Mouse (Mus musculus) stomach, embryonic 14.5 days (tissue): ENCODE measurements around the gene Vmn1r2. TPM values are rescaled to one million over a fixed set of nuclear protein-coding genes. Genes with fewer than 3 reads are reported as not detected.
"Not testable (repeated sequence)": the region's sequence is repeated elsewhere in the genome, so short reads cannot be mapped to it uniquely, and the experiment has no call there.

ENCODE experiments used
- ATAC-seq: fragments of 200-750 bp; cut with Nextera tagmentation; 2 replicates; pipeline ENCODE4 v1.8.0; 2017; ENCODE audit warnings: low read depth, moderate TSS enrichment; ENCODE audit not compliant: insufficient number of reproducible peaks, insufficient read depth, low FRiP score
- H3K27ac ChIP-seq: fragments of 300-500 bp; sonication (generic); 2 replicates; pipeline ENCODE4 v1.5.1; 2014; ENCODE audit warnings: mild to moderate bottlenecking, low read length, moderate library complexity, mixed read lengths
- H3K27me3 ChIP-seq: fragments of 300-500 bp; sonication (generic); 2 replicates; pipeline ENCODE4 v1.6.1; 2014; ENCODE audit warnings: low read length, control low read depth, mixed read lengths; ENCODE audit not compliant: control insufficient read depth, insufficient read depth
- H3K36me3 ChIP-seq: fragments of 300-500 bp; sonication (generic); 2 replicates; pipeline ENCODE4 v1.6.1; 2014; ENCODE audit warnings: mild to moderate bottlenecking, control low read depth, low read length, moderate library complexity, mixed read lengths; ENCODE audit not compliant: control insufficient read depth, insufficient read depth
- H3K4me1 ChIP-seq: fragments of 300-500 bp; sonication (generic); 2 replicates; pipeline ENCODE4 v1.6.1; 2014; ENCODE audit warnings: low read length, control low read depth, mixed read lengths; ENCODE audit not compliant: control insufficient read depth, insufficient read depth
- H3K4me2 ChIP-seq: fragments of 300-500 bp; sonication (generic); replicated peaks from 2 replicates; pipeline ENCODE4 v1.6.1; 2014; ENCODE audit warnings: low read depth, low read length, control low read depth
- H3K4me3 ChIP-seq: fragments of 300-500 bp; sonication (generic); 2 replicates; pipeline ENCODE4 v1.5.1; 2014; ENCODE audit warnings: low read depth, low read length, control low read depth
- H3K9ac ChIP-seq: fragments of 300-500 bp; sonication (generic); replicated peaks from 2 replicates; pipeline ENCODE4 v1.6.1; 2014; ENCODE audit warnings: low read depth, mild to moderate bottlenecking, control low read depth, low read length, moderate library complexity, mixed read lengths
- H3K9me3 ChIP-seq: fragments of 300-500 bp; sonication (generic); 2 replicates; pipeline ENCODE4 v1.6.1; 2016; ENCODE audit warnings: low read depth, low read length, control low read depth; ENCODE audit not compliant: control insufficient read depth
- WGBS: fragments of 180-500 bp; shearing (Covaris S2); extraction: QIAGEN DNeasy Blood & Tissue Kit; methylation state at CpG from one replicate; pipeline ENCODE4 v1.1.7; 2014; 5-methylcytosine and 5-hydroxymethylcytosine counted together
- polyA plus RNA-seq: library from polyadenylated mRNA; unstranded; fragments of >200 nt; fragmentation: Nextera tagmentation; extraction: Ambion mirVana; gene quantifications from 2 replicates; pipeline ENCODE4 v1.2.1, GENCODE M21; 2014

Gene Vmn1r2
- polyA plus RNA-seq: not detected in 2 replicates

DNA sequence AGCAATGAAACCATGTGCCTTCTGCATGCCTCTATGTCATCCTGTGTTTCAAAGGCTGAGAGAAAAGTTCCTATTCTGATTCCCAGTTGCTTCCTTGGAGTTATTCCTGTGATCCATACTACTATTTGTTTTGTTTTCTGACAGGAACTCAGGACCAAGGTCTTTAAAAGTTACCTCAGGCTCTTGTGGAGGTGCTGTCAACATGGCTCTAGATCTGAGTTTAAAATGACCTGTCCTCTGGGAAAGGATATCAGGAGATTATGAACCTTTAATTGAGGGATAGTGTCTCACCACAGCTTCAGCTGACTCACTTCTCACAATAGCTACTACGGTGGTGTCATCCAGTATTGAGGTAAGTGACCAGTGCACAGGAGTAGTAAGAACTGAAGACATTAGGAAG is at the start of gene Vmn1r2:
TSS of gene Vmn1r2 (plus strand) at position 301 of the 400 bp plus-strand sequence.
- ATAC-seq, H3K4me2 ChIP-seq, H3K9ac ChIP-seq, H3K36me3 ChIP-seq, H3K9me3 ChIP-seq, H3K27me3 ChIP-seq, H3K4me3 ChIP-seq, H3K4me1 ChIP-seq, H3K27ac ChIP-seq: not testable (repeated sequence)
- WGBS: no CpG with 5 or more reads among the region's 1 CpGs

DNA sequence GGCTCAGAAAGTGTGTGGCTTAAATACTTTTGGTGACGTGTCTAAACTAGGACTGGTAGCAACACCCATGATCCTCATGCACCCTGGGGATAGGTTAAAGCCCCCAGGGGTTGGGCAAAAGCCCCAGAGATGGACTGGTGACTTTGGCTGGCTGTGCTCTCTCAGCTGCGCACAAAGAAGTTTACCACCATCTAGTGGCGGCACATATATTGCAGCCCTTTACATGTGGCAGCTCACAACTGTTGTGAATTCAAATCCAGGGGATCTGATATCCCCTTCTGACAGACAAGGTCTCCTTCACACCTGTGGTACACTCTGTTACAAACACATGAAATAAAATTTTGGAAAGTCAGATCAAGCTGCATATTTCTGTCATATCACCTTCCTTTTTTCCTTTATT is 19.2 kb upstream of the Vmn1r2 start:
- not testable (repeated sequence) for H3K27ac ChIP-seq, H3K4me2 ChIP-seq, H3K4me3 ChIP-seq, H3K9me3 ChIP-seq, H3K27me3 ChIP-seq, H3K36me3 ChIP-seq, ATAC-seq, H3K4me1 ChIP-seq, H3K9ac ChIP-seq
- WGBS: no CpG with 5 or more reads among the region's 3 CpGs

DNA sequence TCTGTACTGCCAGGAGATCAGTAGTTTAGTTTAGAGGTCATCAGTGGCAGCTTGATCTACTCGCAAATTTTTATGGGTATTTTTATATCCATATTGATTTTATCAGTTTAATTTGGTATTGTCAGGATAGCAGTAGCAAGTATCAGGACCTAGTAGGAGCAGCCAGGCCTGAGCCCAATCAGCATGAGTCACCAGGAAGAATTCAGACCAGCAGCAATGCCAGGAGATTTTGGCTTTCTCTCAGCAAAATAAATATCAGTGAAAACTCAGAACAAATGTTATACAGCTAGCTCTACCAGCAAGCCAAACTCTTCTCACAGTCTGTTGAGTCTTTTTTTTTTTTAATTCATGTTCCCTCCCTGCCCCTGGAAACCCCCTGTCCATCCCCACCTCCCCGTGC is 13.8 kb upstream of the Vmn1r2 start:
- not testable (repeated sequence) for ATAC-seq, H3K4me2 ChIP-seq, H3K9ac ChIP-seq, H3K9me3 ChIP-seq, H3K27ac ChIP-seq, H3K27me3 ChIP-seq, H3K4me1 ChIP-seq, H3K4me3 ChIP-seq, H3K36me3 ChIP-seq
- 62% methylated on average over 2 of the region's 2 CpGs for WGBS

DNA sequence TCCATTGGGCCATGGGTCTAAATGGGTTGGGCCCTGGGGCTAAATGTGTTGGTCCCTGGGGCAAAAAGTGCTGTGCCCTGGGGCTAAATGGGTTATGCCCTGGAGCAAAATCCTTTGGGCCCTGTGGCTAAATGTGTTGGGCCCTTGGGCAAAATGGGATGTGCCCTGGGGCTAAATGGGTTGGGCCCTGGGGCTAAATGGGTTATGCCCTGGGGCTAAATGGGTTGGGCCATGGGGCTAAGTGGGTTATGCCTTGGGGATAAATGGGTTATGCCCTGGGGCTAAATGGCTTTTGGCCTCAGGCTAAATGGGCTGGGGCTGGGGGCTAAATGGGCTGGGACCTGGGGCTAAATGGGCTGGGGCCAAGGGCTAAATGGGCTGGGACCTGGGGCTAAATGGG is 2.7 kb upstream of the Vmn1r2 start:
- H3K27me3 ChIP-seq, H3K36me3 ChIP-seq, H3K4me2 ChIP-seq, H3K9ac ChIP-seq, ATAC-seq, H3K9me3 ChIP-seq, H3K4me1 ChIP-seq, H3K27ac ChIP-seq, H3K4me3 ChIP-seq: not testable (repeated sequence)

DNA sequence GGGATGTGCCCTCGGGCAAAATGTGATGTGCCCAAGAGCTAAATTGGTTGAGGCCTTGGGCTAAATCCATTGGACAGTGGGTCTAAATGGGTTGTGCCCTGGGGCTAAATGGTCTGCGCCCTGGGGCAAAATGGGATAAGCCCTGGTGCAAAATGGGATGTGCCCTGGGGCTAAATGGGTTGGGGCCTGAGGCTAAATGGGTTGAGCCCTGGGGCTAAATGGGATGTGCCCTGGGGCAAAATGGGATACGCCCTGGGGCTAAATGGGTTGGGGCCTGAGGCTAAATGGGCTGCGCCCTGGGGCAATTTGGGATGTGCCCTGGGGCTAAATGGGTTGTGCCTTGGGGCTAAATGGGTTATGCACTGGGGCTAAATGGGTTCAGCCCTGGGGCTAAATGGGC is 2.1 kb upstream of the Vmn1r2 start:
- no peak overlapping the region for H3K9ac ChIP-seq
- no peak overlapping the region for H3K4me2 ChIP-seq
- H3K4me3 ChIP-seq: no peak overlapping the region
- no peaks in the 10 kb centered on the region for H3K27me3 ChIP-seq
- ATAC-seq: no peak
- no peak overlapping the region for H3K27ac ChIP-seq
- H3K36me3 ChIP-seq: no peaks in the 10 kb centered on the region
- H3K4me1 ChIP-seq: no peaks in the 10 kb centered on the region
- H3K9me3 ChIP-seq: peaks cover 4% of the 10 kb centered on the region; the same call in 1 of the 2 replicates
- WGBS: 93% methylated on average over 4 of the region's 4 CpGs

DNA sequence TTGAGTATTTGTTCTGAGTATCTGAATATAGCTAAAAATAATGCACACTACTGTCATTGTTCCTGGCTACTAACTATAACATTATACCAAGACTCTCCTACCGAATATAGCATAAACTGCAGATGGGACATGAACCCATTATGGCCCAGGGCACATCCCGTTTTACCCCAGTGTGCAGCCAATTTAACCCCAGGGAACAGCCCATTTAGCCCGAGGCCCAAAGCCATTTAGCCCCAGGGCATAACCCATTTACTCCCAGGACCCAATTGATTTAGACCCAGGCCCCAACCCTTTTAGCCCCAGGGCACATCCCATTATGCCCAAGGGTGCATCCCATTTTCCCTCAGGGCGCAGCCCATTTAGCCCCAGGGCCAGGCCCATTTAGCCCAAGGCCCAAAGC is 7.5 kb downstream of the Vmn1r2 start:
- 75% methylated on average over 4 of the region's 4 CpGs for WGBS
- not testable (repeated sequence) for H3K4me2 ChIP-seq, H3K9me3 ChIP-seq, H3K36me3 ChIP-seq, H3K4me3 ChIP-seq, H3K9ac ChIP-seq, ATAC-seq, H3K27ac ChIP-seq, H3K4me1 ChIP-seq, H3K27me3 ChIP-seq

DNA sequence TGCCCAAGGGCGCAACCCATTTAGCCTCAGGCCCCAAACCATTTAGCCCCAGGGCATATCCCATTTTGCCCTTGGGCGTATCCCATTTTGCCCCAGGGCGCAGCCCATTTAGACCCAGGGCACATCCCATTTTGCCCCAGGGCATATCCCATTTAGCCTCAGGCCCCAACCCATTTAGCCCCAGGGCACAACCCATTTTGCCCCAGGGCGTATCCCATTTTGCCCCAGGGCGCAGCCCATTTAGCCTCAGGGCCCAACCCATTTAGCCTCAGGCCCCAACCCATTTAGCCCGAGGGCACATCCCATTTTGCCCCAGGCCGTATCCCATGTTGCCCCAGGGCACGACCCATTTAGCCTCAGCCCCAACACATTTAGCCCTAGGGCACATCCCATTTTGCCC is 8.6 kb downstream of the Vmn1r2 start:
- not testable (repeated sequence) for H3K9me3 ChIP-seq, H3K4me3 ChIP-seq, H3K4me2 ChIP-seq, H3K27ac ChIP-seq, H3K9ac ChIP-seq, ATAC-seq, H3K36me3 ChIP-seq, H3K27me3 ChIP-seq, H3K4me1 ChIP-seq
- 92% methylated on average over 5 of the region's 8 CpGs for WGBS

DNA sequence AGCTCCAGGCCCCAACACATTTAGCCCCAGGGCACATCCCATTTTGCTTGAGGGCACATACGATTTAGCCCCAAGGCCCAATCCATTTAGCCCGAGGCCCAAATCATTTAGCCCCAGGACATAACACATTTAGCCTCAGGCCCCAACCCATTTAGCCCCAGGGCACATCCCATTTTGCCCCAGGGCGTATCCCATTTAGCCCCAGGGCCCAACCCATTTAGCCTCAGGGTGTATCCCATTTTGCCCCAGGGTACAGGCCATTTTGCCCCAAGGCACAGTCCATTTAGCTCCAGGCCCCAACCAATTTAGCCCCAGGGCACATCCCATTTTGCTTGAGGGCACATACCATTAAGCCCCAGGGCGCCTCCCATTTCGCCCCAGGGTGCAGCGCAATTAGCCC is 9.1 kb downstream of the Vmn1r2 start:
- H3K36me3 ChIP-seq, H3K4me3 ChIP-seq, H3K9me3 ChIP-seq, H3K4me2 ChIP-seq, ATAC-seq, H3K27me3 ChIP-seq, H3K9ac ChIP-seq, H3K4me1 ChIP-seq, H3K27ac ChIP-seq: not testable (repeated sequence)
- WGBS: 95% methylated on average over 6 of the region's 6 CpGs

DNA sequence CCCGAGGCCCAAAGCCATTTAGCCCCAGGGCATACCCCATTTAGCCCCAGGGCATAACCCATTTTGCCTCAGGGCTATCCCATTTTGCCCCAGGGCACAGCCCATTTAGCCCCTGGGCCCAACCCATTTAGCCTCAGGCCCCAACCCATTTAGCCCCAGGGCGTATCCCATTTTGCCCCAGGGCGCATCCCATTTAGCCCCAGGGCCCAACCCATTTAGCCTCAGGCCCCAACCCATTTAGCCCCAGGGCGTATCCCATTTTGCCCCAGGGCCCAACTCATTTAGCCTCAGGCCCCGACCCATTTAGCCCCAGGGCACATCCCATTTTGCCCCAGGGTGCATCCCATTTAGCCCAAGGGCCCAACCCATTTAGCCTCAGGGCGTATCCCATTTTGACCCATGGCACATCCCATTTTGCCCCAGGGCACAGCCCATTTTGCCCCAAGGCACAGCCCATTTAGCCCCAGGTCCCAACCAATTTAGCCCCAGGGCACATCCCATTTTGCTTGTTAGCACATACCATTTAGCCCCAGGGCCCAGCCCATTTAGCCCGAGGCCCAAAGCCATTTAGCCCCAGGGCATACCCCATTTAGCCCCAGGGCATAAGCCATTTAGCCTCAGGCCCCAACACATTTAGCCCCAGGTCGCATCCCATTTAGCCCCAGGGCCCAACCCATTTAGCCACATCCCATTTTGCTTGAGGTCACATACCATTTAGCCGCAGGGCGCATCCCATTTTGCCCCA is 9.8 kb downstream of the Vmn1r2 start:
- 88% methylated on average over 10 of the region's 10 CpGs for WGBS
- not testable (repeated sequence) for ATAC-seq, H3K27me3 ChIP-seq, H3K9me3 ChIP-seq, H3K4me1 ChIP-seq, H3K27ac ChIP-seq, H3K9ac ChIP-seq, H3K36me3 ChIP-seq, H3K4me2 ChIP-seq, H3K4me3 ChIP-seq
